Mouse (Mus musculus) gastrocnemius, postnatal 4 days (tissue): ENCODE measurements at regions not wholly inside any gene's neighbourhood (a gene's known extent, or its start where the extent isn't known, plus 50 kb on each side); places are given as distances from the start of the nearest gene placed in this dataset.
"Not testable (repeated sequence)": the region's sequence is repeated elsewhere in the genome, so short reads cannot be mapped to it uniquely, and the experiment has no call there.

Experiments used
- DNase-seq, 2 experiments: peaks; one replicate each; pipeline ENCODE4 v3.0.0; 2021 to 2022; ENCODE audit warnings: low spot score in 2 of 2, mixed read lengths in 2 of 2

- DNase-seq: not testable (repeated sequence)
These were observed 176.5 kb upstream of the Ngly1 start for GRCm38 (mm10) chr14:16072534-16072933.

- no peak for DNase-seq
These were observed 175.0 kb upstream of the Ngly1 start for GRCm38 (mm10) chr14:16074089-16074488.

GRCm38 (mm10) chr14:16079096-16079495, 170.0 kb upstream of the Ngly1 start:
- no peak for DNase-seq

GRCm38 (mm10) chr14:16087231-16087630, 161.8 kb upstream of the Ngly1 start:
- not testable (repeated sequence) for DNase-seq

DNA sequence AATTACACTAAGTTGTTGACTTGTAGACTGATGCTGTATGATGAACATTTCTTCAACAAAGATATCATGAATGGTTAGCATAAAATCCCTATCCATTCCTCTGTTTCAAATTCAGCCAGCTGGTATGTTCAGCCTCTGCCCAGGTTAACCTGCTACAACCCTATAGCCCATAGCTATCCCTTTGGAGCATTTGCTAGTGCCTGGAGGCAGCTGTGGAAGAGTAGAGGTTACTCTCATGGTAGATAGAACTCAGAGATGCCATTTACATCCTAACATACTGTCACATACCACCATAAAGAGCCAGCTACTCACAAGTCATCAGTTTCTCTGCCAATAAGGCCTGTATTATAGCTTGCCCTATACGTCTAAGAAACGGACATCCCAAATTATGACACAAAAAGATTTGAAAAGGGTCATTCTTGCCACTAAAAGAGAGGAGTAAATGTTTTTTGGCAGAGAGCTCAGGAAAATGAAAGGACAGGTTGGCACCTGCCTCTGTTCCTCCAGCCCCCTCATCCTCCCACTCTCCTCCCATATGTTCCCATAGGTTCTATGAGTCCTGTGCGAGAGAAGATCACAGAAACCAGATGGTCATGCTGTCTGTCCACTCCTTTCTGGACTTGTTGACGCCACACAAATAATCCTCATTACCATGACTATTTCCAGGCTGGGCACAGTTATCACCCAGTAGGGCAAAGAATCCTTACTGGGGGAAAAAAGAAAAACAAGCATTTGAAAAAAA, 156.5 kb upstream of the Ngly1 start:
- DNase-seq: no peak

- no peak for DNase-seq
These were observed 156.0 kb upstream of the Ngly1 start for GRCm38 (mm10) chr14:16093133-16093505.

DNA sequence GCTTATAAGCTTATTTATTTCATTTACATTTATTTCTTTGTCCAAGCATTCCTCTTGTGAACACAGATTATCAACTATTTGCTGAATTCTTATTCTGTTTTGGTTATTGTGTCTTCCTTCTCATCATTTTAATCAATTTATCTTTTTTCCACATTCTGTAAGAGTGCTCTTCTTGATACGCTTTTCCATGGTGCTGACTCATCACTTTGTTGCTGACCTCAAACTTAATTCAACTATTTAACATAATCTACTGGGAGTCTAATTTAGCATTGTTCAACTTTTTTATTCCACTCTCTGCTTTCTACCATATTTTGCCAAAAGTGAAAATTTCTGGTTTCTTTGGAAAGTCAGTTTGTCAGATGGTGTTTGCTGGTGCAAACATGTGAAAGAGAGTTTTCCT, 139.7 kb upstream of the Ngly1 start:
- DNase-seq: no peak

GRCm38 (mm10) chr14:16132672-16133071, 116.4 kb upstream of the Ngly1 start:
- DNase-seq: no peak

GRCm38 (mm10) chr14:16133410-16133809, 115.7 kb upstream of the Ngly1 start:
- DNase-seq: no peak

- DNase-seq: no peak
These were observed 112.9 kb upstream of the Ngly1 start for GRCm38 (mm10) chr14:16136187-16136586.

GRCm38 (mm10) chr14:16144299-16144698, 104.8 kb upstream of the Ngly1 start:
- no peak for DNase-seq

DNA sequence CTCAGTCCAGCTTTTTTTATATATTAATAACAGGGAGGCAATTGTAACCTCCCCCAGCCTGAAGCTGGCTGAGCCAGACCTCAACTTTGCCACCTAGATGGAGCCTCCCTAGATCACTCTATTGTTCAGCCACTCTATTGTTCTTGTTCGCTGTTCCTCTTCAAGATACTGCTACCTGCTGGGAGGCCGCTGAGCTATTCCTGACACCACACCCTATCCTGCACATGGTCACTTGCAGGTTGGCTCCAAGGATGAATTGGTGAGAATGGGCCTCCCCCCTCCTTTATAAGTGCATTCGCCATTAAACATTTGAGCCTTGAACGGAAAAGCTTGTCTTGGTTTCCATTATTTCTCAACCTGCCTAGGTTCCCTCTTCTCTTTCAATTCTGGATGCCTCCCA, 102.3 kb upstream of the Ngly1 start:
- DNase-seq: no peak

GRCm38 (mm10) chr14:16151815-16152214, 97.3 kb upstream of the Ngly1 start:
- no peak for DNase-seq

DNA sequence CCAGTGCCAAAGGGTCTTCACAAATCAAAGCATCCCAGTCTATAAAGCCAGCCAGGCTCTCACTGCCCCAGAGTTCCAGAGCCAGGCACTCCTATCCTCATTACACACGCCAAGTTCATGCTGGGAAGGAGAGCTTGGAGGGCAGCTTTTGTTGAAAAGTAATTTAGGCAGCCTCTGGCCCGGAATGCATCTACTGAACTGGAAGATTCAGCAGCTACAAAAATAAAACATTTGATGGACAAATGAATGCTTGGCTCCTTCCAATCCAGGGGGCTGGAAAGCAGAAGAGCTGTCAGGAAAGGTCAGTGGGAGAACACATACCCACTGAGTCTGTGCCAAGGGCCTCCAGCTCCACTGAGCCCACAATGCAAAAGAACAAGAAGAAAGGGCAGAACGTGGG, 96.4 kb upstream of the Ngly1 start:
- DNase-seq: no peak

GRCm38 (mm10) chr14:16155106-16155505, 94.0 kb upstream of the Ngly1 start:
- DNase-seq: no peak

GRCm38 (mm10) chr14:16170226-16170625, 78.9 kb upstream of the Ngly1 start:
- no peak for DNase-seq

GRCm38 (mm10) chr14:16172261-16172660, 76.8 kb upstream of the Ngly1 start:
- no peak for DNase-seq

GRCm38 (mm10) chr14:16173292-16173691, 75.8 kb upstream of the Ngly1 start:
- DNase-seq: no peak

GRCm38 (mm10) chr14:16178227-16178626, 70.9 kb upstream of the Ngly1 start:
- no peak for DNase-seq

- DNase-seq: no peak
These were observed 67.3 kb upstream of the Ngly1 start for GRCm38 (mm10) chr14:16181822-16182221.

- no peak for DNase-seq
These were observed 63.8 kb upstream of the Ngly1 start for GRCm38 (mm10) chr14:16185246-16185645.
